Mouse (Mus musculus) MEL (cell line): Measurements from ENCODE around the gene Abhd16a. TPM values are rescaled to one million over a fixed set of nuclear protein-coding genes. Genes with fewer than 3 reads are reported as not detected.

Experiments
- DNase-seq: peaks from one replicate; pipeline ENCODE4 v3.0.0; 2011; ENCODE audit warnings: low read depth, low spot score
- H3K27ac ChIP-seq: 2 replicates; pipeline ENCODE4 v1.5.1; 2012; ENCODE audit warnings: low read depth, mild to moderate bottlenecking, control low read depth, low read length, moderate library complexity; ENCODE audit not compliant: control insufficient read depth
- H3K27me3 ChIP-seq, 2 experiments: fragments of 150-350 bp in 1 of 2; sonication (generic) in 1 of 2; 2 replicates each; pipeline ENCODE4 v1.6.1; 2012; ENCODE audit warnings: low read length in 2 of 2, mild to moderate bottlenecking in 2 of 2, improper control_type of control experiment in 1 of 2, moderate library complexity in 1 of 2; ENCODE audit not compliant: insufficient read depth in 2 of 2, control insufficient read depth in 1 of 2
- H3K36me3 ChIP-seq, 2 experiments: 2 replicates each; pipeline ENCODE4 v1.6.1; 2012 to 2014; ENCODE audit warnings: low read length in 2 of 2, improper control_type of control experiment in 1 of 2, inconsistent platforms in 1 of 2, mild to moderate bottlenecking in 1 of 2; ENCODE audit not compliant: insufficient read depth in 2 of 2, control insufficient read depth in 1 of 2
- H3K4me1 ChIP-seq, 2 experiments: fragments of 150-350 bp in 1 of 2; sonication (generic) in 1 of 2; 2 replicates each; pipeline ENCODE4 v1.6.1; 2012; ENCODE audit warnings: low read length in 2 of 2, improper control_type of control experiment in 1 of 2, mild to moderate bottlenecking in 1 of 2; ENCODE audit not compliant: insufficient read depth in 2 of 2, control insufficient read depth in 1 of 2
- H3K4me3 ChIP-seq, 2 experiments: fragments of 150-350 bp in 1 of 2; sonication (generic) in 1 of 2; 2 replicates each; pipeline ENCODE4 v1.5.1; 2012; ENCODE audit warnings: low read depth in 2 of 2, low read length in 2 of 2, mild to moderate bottlenecking in 2 of 2, moderate library complexity in 2 of 2, control low read depth in 1 of 2, improper control_type of control experiment in 1 of 2; ENCODE audit not compliant: control insufficient read depth in 1 of 2, insufficient read depth in 1 of 2
- H3K79me2 ChIP-seq: 2 replicates; pipeline ENCODE4 v1.6.1; 2012; ENCODE audit warnings: mild to moderate bottlenecking, low read length, moderate library complexity; ENCODE audit not compliant: control insufficient read depth, poor library complexity, insufficient read depth
- H3K9ac ChIP-seq: 2 replicates; pipeline ENCODE4 v1.6.1; 2012; ENCODE audit warnings: low read depth, mild to moderate bottlenecking, control low read depth, low read length, moderate library complexity; ENCODE audit not compliant: control insufficient read depth, poor library complexity, severe bottlenecking
- H3K9me3 ChIP-seq: fragments of 150-350 bp; sonication (generic); replicated peaks from 2 replicates; pipeline ENCODE4 v1.6.1; 2012; ENCODE audit warnings: mild to moderate bottlenecking, low read length, improper control_type of control experiment, moderate library complexity; ENCODE audit not compliant: insufficient read depth
- CHD1 ChIP-seq: IDR thresholded peaks from 2 replicates; pipeline ENCODE4 v1.6.1; 2012; ENCODE audit warnings: low read depth, mild to moderate bottlenecking, inconsistent platforms, low read length, improper control_type of control experiment
- CHD2 ChIP-seq: IDR thresholded peaks from 2 replicates; pipeline ENCODE4 v1.6.1; 2011; ENCODE audit warnings: low read length, improper control_type of control experiment
- CTCF ChIP-seq, 3 experiments: IDR thresholded peaks in 2 of 3; conservative IDR thresholded peaks in 1 of 3; 2 replicates each; pipeline ENCODE4 v1.5.1; 2011 to 2012; ENCODE audit warnings: low read length in 3 of 3, low read depth in 2 of 3, mild to moderate bottlenecking in 2 of 3, improper control_type of control experiment in 1 of 3, inconsistent platforms in 1 of 3, mixed read lengths in 1 of 3, moderate library complexity in 1 of 3; ENCODE audit not compliant: control insufficient read depth in 1 of 3, insufficient read depth in 1 of 3, poor library complexity in 1 of 3, severe bottlenecking in 1 of 3
- E2F4 ChIP-seq: IDR thresholded peaks from 2 replicates; pipeline ENCODE4 v1.6.1; 2011; ENCODE audit warnings: low read depth, low read length, improper control_type of control experiment, borderline replicate concordance
- GABPA ChIP-seq: IDR thresholded peaks from 2 replicates; pipeline ENCODE4 v1.6.1; 2012; ENCODE audit warnings: low read depth, mild to moderate bottlenecking, inconsistent platforms, low read length, improper control_type of control experiment, moderate library complexity
- HCFC1 ChIP-seq: IDR thresholded peaks from 2 replicates; pipeline ENCODE4 v1.6.1; 2012; ENCODE audit warnings: low read depth, mild to moderate bottlenecking, inconsistent platforms, low read length, improper control_type of control experiment, moderate library complexity
- MAX ChIP-seq: IDR thresholded peaks from 2 replicates; pipeline ENCODE4 v1.6.1; 2011; ENCODE audit warnings: low read length, improper control_type of control experiment
- MAZ ChIP-seq: IDR thresholded peaks from 2 replicates; pipeline ENCODE4 v1.6.1; 2012; ENCODE audit warnings: low read depth, mild to moderate bottlenecking, inconsistent platforms, low read length, improper control_type of control experiment
- MEF2A ChIP-seq: IDR thresholded peaks from 2 replicates; pipeline ENCODE4 v1.6.1; 2014; ENCODE audit warnings: low read depth, mild to moderate bottlenecking, inconsistent platforms, low read length, improper control_type of control experiment; ENCODE audit not compliant: poor library complexity, insufficient replicate concordance, severe bottlenecking; ENCODE audit errors: extremely low read depth
- MXI1 ChIP-seq: IDR thresholded peaks from 2 replicates; pipeline ENCODE4 v1.6.1; 2011; ENCODE audit warnings: mild to moderate bottlenecking, low read depth, low read length, improper control_type of control experiment
- MYB ChIP-seq: IDR thresholded peaks from 2 replicates; pipeline ENCODE4 v1.6.1; 2011; ENCODE audit warnings: mild to moderate bottlenecking, low read depth, low read length, improper control_type of control experiment
- MYC ChIP-seq: IDR thresholded peaks from 2 replicates; pipeline ENCODE4 v1.6.1; 2011; ENCODE audit warnings: low read depth, mild to moderate bottlenecking, low read length, improper control_type of control experiment, moderate library complexity
- NELFE ChIP-seq: IDR thresholded peaks from 2 replicates; pipeline ENCODE4 v1.6.1; 2011; ENCODE audit warnings: low read depth, low read length, improper control_type of control experiment
- NRF1 ChIP-seq: IDR thresholded peaks from 2 replicates; pipeline ENCODE4 v1.6.1; 2014; ENCODE audit warnings: low read depth, mild to moderate bottlenecking, inconsistent platforms, low read length, improper control_type of control experiment, moderate library complexity; ENCODE audit not compliant: poor library complexity, insufficient read depth, severe bottlenecking
- POLR2A ChIP-seq, 2 experiments: IDR thresholded peaks; 2 replicates each; pipeline ENCODE4 v1.6.1; 2011 to 2012; ENCODE audit warnings: low read length in 2 of 2, mild to moderate bottlenecking in 2 of 2, control low read depth in 1 of 2, improper control_type of control experiment in 1 of 2, low read depth in 1 of 2, moderate library complexity in 1 of 2; ENCODE audit not compliant: control insufficient read depth in 1 of 2, insufficient read depth in 1 of 2, poor library complexity in 1 of 2
- POLR2AphosphoS2 ChIP-seq: IDR thresholded peaks from 2 replicates; pipeline ENCODE4 v1.6.1; 2011; ENCODE audit warnings: low read length, improper control_type of control experiment
- POLR2AphosphoS5 ChIP-seq: IDR thresholded peaks from 2 replicates; pipeline ENCODE4 v1.6.1; 2012; ENCODE audit warnings: low read depth, borderline replicate concordance, mild to moderate bottlenecking, inconsistent platforms, low read length, moderate library complexity, mixed read lengths
- RAD21 ChIP-seq: IDR thresholded peaks from 2 replicates; pipeline ENCODE4 v1.6.1; 2011; ENCODE audit warnings: mild to moderate bottlenecking, low read depth, low read length, improper control_type of control experiment
- SIN3A ChIP-seq: IDR thresholded peaks from 2 replicates; pipeline ENCODE4 v1.6.1; 2012; ENCODE audit warnings: low read length, improper control_type of control experiment, inconsistent platforms
- SMC3 ChIP-seq: IDR thresholded peaks from 2 replicates; pipeline ENCODE4 v1.6.1; 2011; ENCODE audit warnings: low read depth, low read length, improper control_type of control experiment
- TBP ChIP-seq: IDR thresholded peaks from 2 replicates; pipeline ENCODE4 v1.8.0; 2011; ENCODE audit warnings: low read depth, low read length, improper control_type of control experiment
- USF1 ChIP-seq: IDR thresholded peaks from 2 replicates; pipeline ENCODE4 v1.6.1; 2014; ENCODE audit warnings: low read depth, mild to moderate bottlenecking, inconsistent platforms, low read length, improper control_type of control experiment, moderate library complexity
- ZC3H11A ChIP-seq: IDR thresholded peaks from 2 replicates; pipeline ENCODE4 v1.6.1; 2012; ENCODE audit warnings: low read depth, mild to moderate bottlenecking, inconsistent platforms, low read length, improper control_type of control experiment
- ZMIZ1 ChIP-seq: IDR thresholded peaks from 2 replicates; pipeline ENCODE4 v1.6.1; 2012; ENCODE audit warnings: low read depth, mild to moderate bottlenecking, inconsistent platforms, low read length, improper control_type of control experiment, moderate library complexity
- polyA plus RNA-seq, 2 experiments: library from polyadenylated mRNA; stranded (reverse) in 1 of 2; unstranded in 1 of 2; fragments of >175 nt in 1 of 2; fragments of >200 nt in 1 of 2; gene quantifications; 2 replicates each; pipeline versions ENCODE4 v1.2.1 to v1.2.4; 2012; ENCODE audit warnings: low replicate concordance in 2 of 2, low read depth in 1 of 2; ENCODE audit not compliant: insufficient read length in 2 of 2, insufficient read depth in 1 of 2, missing spikeins in 1 of 2
- total RNA-seq: library from RNA; depleted of rRNA; stranded (reverse); fragments of 300-350 nt; gene quantifications from 2 replicates; pipeline ENCODE4 v1.2.3, GENCODE M21; 2012

Abhd16a gene
- total and polyA plus RNA-seq, 3 experiments = 96.1 to 126 TPM; not detected in 1

- no peak for TF ChIP-seq NRF1
Observed at GRCm38 (mm10) chr17:35105740-35106389, 16.8 kb downstream of the Abhd16a start (continued).

- Histone ChIP-seq H3K27me3 (no peaks in the 10 kb centered on the region), H3K9me3 (no peaks in the 10 kb centered on the region), H3K79me2 (no peaks in the 10 kb centered on the region), H3K27ac (peak overlapping the region; percentile 96; the same call in 1 of the 2 replicates), H3K9ac (peak overlapping the region; percentile 64; the same call in 1 of the 2 replicates), H3K4me3 (no peak overlapping the region), H3K4me1 (peaks cover 22 to 36% of the 10 kb centered on the region in 2 experiments), H3K36me3 (peaks cover 0 to 31% of the 10 kb centered on the region in 2 experiments; a peak in 2 of 4 replicates)
- peak; percentile 37 for DNase-seq
- TF ChIP-seq TBP (no peak), CTCF (IDR thresholded peaks at IDR 0.05 in 2 of 3, conservative IDR thresholded peaks at IDR 0.05 in 1 of 3; ENCODE audit: control insufficient read depth in 1 of 3, insufficient read depth in 1 of 3, low read depth in 2 of 3, low read length in 3 of 3, poor library complexity in 1 of 3, severe bottlenecking in 1 of 3) (peak in 1 of 3 experiments; percentile 51; a peak in 2 of 6 replicates), SMC3 (peak; percentile 35; the same call in 1 of the 2 replicates), ZC3H11A (peak; percentile 30), RAD21 (peak; percentile 51), CHD1 (no peak)
Observed at GRCm38 (mm10) chr17:35106522-35106921, 17.5 kb downstream of the Abhd16a start.

GRCm38 (mm10) chr17:35108097-35108496 is 19.0 kb downstream of the Abhd16a start, which contains the start of gene Ly6g5c:
Ly6g5c (plus strand) TSS chr17:35108279.
- no peak for TF ChIP-seq GABPA
- no peak for TF ChIP-seq CHD1
- no peak for TF ChIP-seq SIN3A
- no peak for TF ChIP-seq POLR2A (IDR thresholded peaks at IDR 0.05; ENCODE audit: control insufficient read depth in 1 of 2, insufficient read depth in 1 of 2, low read depth in 1 of 2, low read length in 2 of 2, poor library complexity in 1 of 2)
- TF ChIP-seq CTCF (IDR thresholded peaks at IDR 0.05 in 2 of 3, conservative IDR thresholded peaks at IDR 0.05 in 1 of 3; ENCODE audit: control insufficient read depth in 1 of 3, insufficient read depth in 1 of 3, low read depth in 2 of 3, low read length in 3 of 3, poor library complexity in 1 of 3, severe bottlenecking in 1 of 3) = no peak
- no peak for TF ChIP-seq MYC
- no peak for TF ChIP-seq USF1
- no peak for TF ChIP-seq NRF1
- no peak for TF ChIP-seq NELFE
- TF ChIP-seq E2F4 = no peak
- TF ChIP-seq MXI1 = no peak
- no peak for TF ChIP-seq ZMIZ1
- TF ChIP-seq MYB = no peak
- TF ChIP-seq POLR2AphosphoS2 = no peak
- no peak for TF ChIP-seq HCFC1
- no peak for TF ChIP-seq POLR2AphosphoS5
- no peak for TF ChIP-seq MAX
- no peak for TF ChIP-seq MEF2A
- no peak for TF ChIP-seq MAZ
- TF ChIP-seq CHD2 = no peak
- no peaks in the 10 kb centered on the region for H3K27me3 ChIP-seq
- H3K4me3 ChIP-seq = no peak within 1 kb of the TSS
- H3K79me2 ChIP-seq = no peaks in the 10 kb centered on the region
- H3K9ac ChIP-seq = no peak within 1 kb of the TSS
- H3K27ac ChIP-seq = no peak within 1 kb of the TSS
- peaks cover 18 to 24% of the 10 kb centered on the region in 2 experiments; a peak in 3 of 4 replicates for H3K4me1 ChIP-seq
- no peak for DNase-seq
- H3K36me3 ChIP-seq = peaks cover 0 to 26% of the 10 kb centered on the region in 2 experiments; a peak in 2 of 4 replicates
- no peaks in the 10 kb centered on the region for H3K9me3 ChIP-seq
